ENCODE assay signal across 13 mouse cellular contexts in the genomic region with DNA sequence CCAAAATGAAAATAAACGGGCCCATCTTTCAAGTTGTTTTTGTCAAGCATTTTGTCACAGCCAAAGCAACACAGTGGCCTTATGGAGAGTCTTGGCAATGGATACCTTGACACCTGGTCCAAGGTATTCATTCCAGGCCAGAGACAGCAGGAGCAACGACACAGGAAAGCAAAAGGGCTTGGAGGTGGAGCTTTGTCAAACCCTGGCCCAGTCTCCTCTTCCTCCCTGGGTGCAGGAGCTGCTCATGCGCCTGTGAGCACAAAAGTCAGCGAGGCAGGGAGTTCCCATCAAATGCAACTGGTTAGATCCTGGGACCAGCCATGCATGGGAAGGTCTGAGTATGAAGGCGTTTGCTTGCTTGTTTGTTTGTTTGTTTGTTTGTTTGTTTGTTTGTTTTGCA. TPM values are rescaled to one million over a fixed set of nuclear protein-coding genes. Genes with fewer than 3 reads are reported as not detected.
A peak's percentile ranks its signal among the peaks of the same experiment; 100 is the strongest.
DNase-seq lines count a peak whose midpoint lies in the region; ATAC-seq and TF ChIP-seq lines count a peak whose summit lies in the region.
"Had no signal": no experiment of that assay in that cellular context is flagged by ENCODE, and none has a peak within 500 bp of the region (broad histone marks: within the 10 kb centered on the region; RNA-seq: fewer than 3 reads in every experiment).

No protein-coding gene starts in this region.

- H3K9me3 ChIP-seq in heart, postnatal 0 days (replicated peaks; ENCODE audit: control insufficient read depth, low read length): no peaks in the 10 kb centered on the region
- H3K9me3 ChIP-seq: embryonic facial prominence, embryonic 15.5 days had no signal

- peak; percentile 89 for ATAC-seq in cerebellum, adult (ENCODE audit: insufficient number of reproducible peaks, low FRiP score, low TSS enrichment)
- ATAC-seq in heart, postnatal 0 days (ENCODE audit: insufficient read depth, low read depth): no peak

- TF ChIP-seq CTCF in heart, postnatal 0 days (IDR thresholded peaks at IDR 0.05; ENCODE audit: low read depth): no peak
- no peak for TF ChIP-seq CTCF in cortical plate, adult 2 months (IDR thresholded peaks at IDR 0.05; ENCODE audit: extremely low read depth, insufficient read depth, low read length)

- TF ChIP-seq POLR2A in cortical plate, adult 2 months (IDR thresholded peaks at IDR 0.05; ENCODE audit: extremely low read depth, insufficient read depth, low read length): no peak

- DNase-seq in cerebellum, postnatal 4 days (ENCODE audit: low spot score in 2 of 2): no peak
- DNase-seq in heart, postnatal 0 days (ENCODE audit: low spot score): no peak
- DNase-seq in heart, postnatal 4 days: no peak
- no peak for DNase-seq in frontal cortex, postnatal 36 days (ENCODE audit: low spot score in 2 of 2)
- DNase-seq in left cerebral cortex, adult 18-20 months (ENCODE audit: low spot score in 2 of 2): no peak
- DNase-seq: lung, adult 18-20 months had no signal

- no peak overlapping the region for H3K4me2 ChIP-seq in heart, postnatal 0 days (ENCODE audit: low read depth, low read length)
- H3K4me2 ChIP-seq: embryonic facial prominence, embryonic 15.5 days; limb, embryonic 12.5 days had no signal

- no peaks in the 10 kb centered on the region for H3K27me3 ChIP-seq in heart, postnatal 0 days (ENCODE audit: control insufficient read depth, insufficient read depth, low read length)
- H3K27me3 ChIP-seq: embryonic facial prominence, embryonic 15.5 days; limb, embryonic 12.5 days had no signal

- no peak overlapping the region for H3K4me3 ChIP-seq in heart, postnatal 0 days (ENCODE audit: low read depth, low read length)
- no peak overlapping the region for H3K4me3 ChIP-seq in brown adipose tissue, adult 24 weeks (ENCODE audit: insufficient read depth, low read depth, low read length)
- no peak overlapping the region for H3K4me3 ChIP-seq in cortical plate, adult 2 months (ENCODE audit: insufficient read depth, low read length)
- H3K4me3 ChIP-seq: embryonic facial prominence, embryonic 15.5 days; limb, embryonic 12.5 days had no signal

- peaks cover 22% of the 10 kb centered on the region for H3K4me1 ChIP-seq in heart, postnatal 0 days (ENCODE audit: control insufficient read depth, insufficient read depth)
- H3K4me1 ChIP-seq in brown adipose tissue, adult 24 weeks (ENCODE audit: control insufficient read depth, insufficient read depth, insufficient read length, low read length): peaks cover 24% of the 10 kb centered on the region
- peaks cover 15% of the 10 kb centered on the region for H3K4me1 ChIP-seq in cortical plate, adult 2 months (ENCODE audit: control insufficient read depth, insufficient read depth, low read length)

- 62% methylated on average over 5 of the region's 5 CpGs for WGBS in heart, postnatal 0 days

- H3K36me3 ChIP-seq in heart, postnatal 0 days (replicated peaks; ENCODE audit: control insufficient read depth, insufficient read depth, low read length): no peaks in the 10 kb centered on the region
- H3K36me3 ChIP-seq: embryonic facial prominence, embryonic 15.5 days; G1E; limb, embryonic 12.5 days had no signal

- no peak for TF ChIP-seq EP300 in heart, postnatal 0 days (IDR thresholded peaks at IDR 0.05; ENCODE audit: low read depth)

- peak overlapping the region; percentile 90 for H3K27ac ChIP-seq in heart, postnatal 0 days (ENCODE audit: low read depth)
- H3K27ac ChIP-seq in brown adipose tissue, adult 24 weeks (replicated peaks; ENCODE audit: low read depth, low read length): peak overlapping the region; percentile 90
- H3K27ac ChIP-seq in cortical plate, adult 2 months (ENCODE audit: insufficient read depth, low read length): peak overlapping the region; percentile 54
- H3K27ac ChIP-seq: limb, embryonic 12.5 days had no signal

- H3K9ac ChIP-seq in heart, postnatal 0 days (replicated peaks; ENCODE audit: low read depth, low read length): no peak overlapping the region
- H3K9ac ChIP-seq: embryonic facial prominence, embryonic 15.5 days; limb, embryonic 12.5 days had no signal

RNA-seq across cellular contexts. Expression of gene Mical2, which starts 21.7 kb away (rescaled TPM):
- total RNA-seq in heart, postnatal 0 days (2014; rRNA removed; ENCODE audit: low replicate concordance): 136 and 169 TPM in 2 replicates
- 59.9 and 78.1 TPM in 2 replicates for polyA plus RNA-seq in heart, postnatal 0 days (2015; fragmentation: Nextera tagmentation; extraction: Ambion mirVana)
- total RNA-seq in heart, postnatal 4 days (2021): 100 to 1,000 TPM; 281 to 298 TPM
- 11.3 and 18.7 TPM in 2 replicates for polyA plus RNA-seq in brown adipose tissue, adult 24 weeks (2012; ENCODE audit: insufficient read depth, insufficient read length, missing spikeins)
- polyA plus RNA-seq in cortical plate, adult 2 months (2012; rRNA removed): 371 and 405 TPM in 2 replicates
- 100 to 1,000 TPM; 503 to 562 TPM for total RNA-seq in left cerebral cortex, adult 18-20 months (2021)
- polyA plus RNA-seq: G1E had no signal

RNA-seq across cellular contexts. Expression of gene Dkk3, which starts 45.1 kb away (rescaled TPM):
- 53.8 and 56.0 TPM in 2 replicates for total RNA-seq in heart, postnatal 0 days (2014; rRNA removed; ENCODE audit: low replicate concordance)
- 90.6 and 96.6 TPM in 2 replicates for polyA plus RNA-seq in heart, postnatal 0 days (2015; fragmentation: Nextera tagmentation; extraction: Ambion mirVana)
- 10 to 100 TPM; 82.6 to 87.6 TPM for total RNA-seq in heart, postnatal 4 days (2021)
- 0.32 and 0.46 TPM in 2 replicates for polyA plus RNA-seq in brown adipose tissue, adult 24 weeks (2012; ENCODE audit: insufficient read depth, insufficient read length, missing spikeins)
- polyA plus RNA-seq in cortical plate, adult 2 months (2012; rRNA removed): 144 and 166 TPM in 2 replicates
- total RNA-seq in left cerebral cortex, adult 18-20 months (2021): 100 to 1,000 TPM; 209 to 215 TPM
- total RNA-seq: granulocyte monocyte progenitor cell, adult 5-6 weeks had no signal
- polyA plus RNA-seq: G1E had no signal
